Mouse (Mus musculus): ENCODE results near the gene Fbxl16. TPM values are rescaled to one million over a fixed set of nuclear protein-coding genes. Genes with fewer than 3 reads are reported as not detected.
A peak's percentile ranks its signal among the peaks of the same experiment; 100 is the strongest.

The Fbxl16 gene
- polyA plus RNA-seq, 1 experiment from 2014 or later: 0.43 TPM

DNA sequence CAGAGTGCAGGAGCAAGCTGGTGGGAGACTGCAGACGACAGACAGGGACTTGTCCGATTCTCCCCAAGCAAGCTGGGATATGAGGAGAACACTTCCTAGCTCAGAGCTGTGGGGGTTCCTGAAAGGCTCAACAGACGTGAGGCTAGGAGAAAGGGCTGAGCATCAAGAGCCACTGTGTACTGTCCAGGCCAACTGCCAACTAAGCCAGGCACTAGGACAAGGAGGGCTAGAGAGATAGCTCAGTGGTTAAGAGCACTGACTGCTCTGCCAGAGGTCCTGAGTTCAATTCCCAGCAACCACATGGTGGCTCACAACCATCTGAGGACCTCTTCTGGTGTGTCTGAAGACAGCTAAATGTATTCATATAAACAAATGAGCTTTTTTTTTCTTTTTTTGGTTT, 33.6 kb downstream of the Fbxl16 start:
- TF ChIP-seq EP300 (IDR thresholded peaks at IDR 0.05): no peak
- no peak for TF ChIP-seq CTCF (IDR thresholded peaks at IDR 0.05)
- peaks cover 13% of the 10 kb centered on the region; the same call in 1 of the 2 replicates for H3K36me3 ChIP-seq (ENCODE audit: insufficient read depth, low read length)
- ATAC-seq (no peak), DNase-seq (ENCODE audit: low spot score) (no peak)
- H3K9me3 ChIP-seq (ENCODE audit: low read length): no peaks in the 10 kb centered on the region
- H3K9ac ChIP-seq (replicated peaks; ENCODE audit: low read depth): no peak overlapping the region
- 76% methylated on average over 3 of the region's 3 CpGs for WGBS
- 0 out of 2 replicates have a peak, but pooled peaks cover 4% of the 10 kb centered on the region for H3K4me1 ChIP-seq (ENCODE audit: insufficient read depth, low read depth, low read length)
- no peak overlapping the region for H3K4me3 ChIP-seq (ENCODE audit: low read depth, low read length)
- H3K27me3 ChIP-seq (replicated peaks; ENCODE audit: insufficient read depth, low read length): no peaks in the 10 kb centered on the region
- no peak overlapping the region for H3K27ac ChIP-seq (ENCODE audit: low read length)
- H3K4me2 ChIP-seq (replicated peaks; ENCODE audit: low read depth, low read length): no peak overlapping the region

DNA sequence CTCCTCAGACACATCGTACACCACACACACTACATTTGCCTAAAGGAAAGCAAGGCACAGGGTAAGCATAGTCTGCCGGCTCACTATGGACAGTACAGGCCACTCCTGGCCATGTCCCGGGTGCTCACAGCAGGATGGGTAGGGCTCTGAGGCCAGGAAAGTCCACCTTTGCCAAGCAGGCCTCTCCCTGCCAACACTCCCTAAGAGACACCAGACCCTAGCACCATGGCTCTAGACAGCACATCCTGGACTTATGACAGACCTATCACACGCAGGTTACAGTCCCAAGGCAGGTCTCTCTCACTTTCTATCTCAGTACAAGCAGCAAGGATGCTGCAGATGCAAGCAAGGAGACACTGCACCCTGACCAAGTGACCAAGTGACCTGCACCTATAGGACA, 34.2 kb downstream of the Fbxl16 start:
- WGBS: 81% methylated on average over 4 of the region's 4 CpGs
- H3K9me3 ChIP-seq (ENCODE audit: low read length): no peaks in the 10 kb centered on the region
- DNase-seq (ENCODE audit: low spot score): no peak
- no peak overlapping the region for H3K4me3 ChIP-seq (ENCODE audit: low read depth, low read length)
- H3K4me2 ChIP-seq (replicated peaks; ENCODE audit: low read depth, low read length): peak overlapping the region; percentile 89
- no peak overlapping the region; the same call in 1 of the 2 replicates for H3K9ac ChIP-seq (replicated peaks; ENCODE audit: low read depth)
- no peak overlapping the region for H3K27ac ChIP-seq (ENCODE audit: low read length)
- peaks cover 13% of the 10 kb centered on the region; the same call in 1 of the 2 replicates for H3K36me3 ChIP-seq (ENCODE audit: insufficient read depth, low read length)
- H3K4me1 ChIP-seq (ENCODE audit: insufficient read depth, low read depth, low read length): 0 out of 2 replicates have a peak, but pooled peaks cover 4% of the 10 kb centered on the region
- ATAC-seq: no peak
- no peaks in the 10 kb centered on the region for H3K27me3 ChIP-seq (replicated peaks; ENCODE audit: insufficient read depth, low read length)
- no peak for TF ChIP-seq EP300 (IDR thresholded peaks at IDR 0.05)

DNA sequence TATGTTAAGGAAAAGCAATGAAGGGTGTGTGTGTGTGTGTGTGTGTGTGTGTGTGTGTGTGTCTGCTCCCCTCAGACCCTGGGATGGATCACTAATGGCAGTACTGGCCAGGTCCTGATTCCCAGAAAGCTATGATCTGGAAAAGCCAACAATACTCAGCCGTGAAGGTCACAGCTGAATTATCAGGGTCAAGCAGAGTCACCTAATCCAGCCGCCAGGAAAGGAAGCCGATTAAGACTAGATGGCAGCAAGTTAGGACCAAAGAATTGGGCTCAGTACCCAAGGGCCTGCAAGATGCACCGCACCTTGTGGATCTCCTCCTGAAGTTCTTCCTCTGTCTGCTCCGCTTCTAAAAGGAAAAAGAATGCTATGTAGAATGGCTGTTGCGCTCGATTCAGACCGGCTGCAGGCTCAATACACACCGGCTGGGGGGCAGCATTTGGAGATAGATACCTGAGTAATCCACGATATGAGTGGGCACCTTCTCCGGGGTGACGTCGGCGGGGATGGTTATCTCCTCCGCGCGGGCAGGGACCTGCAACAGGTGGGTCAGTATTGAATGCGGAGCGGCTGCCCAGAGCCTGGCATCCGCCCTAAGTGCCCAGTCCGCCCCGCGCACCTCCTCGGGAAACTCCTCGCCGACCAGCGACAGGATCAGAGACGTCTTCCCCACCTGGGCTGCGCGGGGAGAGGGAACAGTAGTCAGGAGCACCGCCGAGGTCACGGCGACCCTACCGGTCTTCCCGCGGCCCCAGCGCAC, 34.9 kb downstream of the Fbxl16 start:
- TF ChIP-seq CTCF (IDR thresholded peaks at IDR 0.05): no peak
- no peak for TF ChIP-seq EP300 (IDR thresholded peaks at IDR 0.05)
- DNase-seq (ENCODE audit: low spot score) (no peak), ATAC-seq (peak; percentile 42)
- WGBS: 2% methylated on average over 33 of the region's 38 CpGs
- peaks cover 13% of the 10 kb centered on the region; the same call in 1 of the 2 replicates for H3K36me3 ChIP-seq (ENCODE audit: insufficient read depth, low read length)
- H3K9ac ChIP-seq (replicated peaks; ENCODE audit: low read depth): peak overlapping the region; percentile 63
- H3K27me3 ChIP-seq (replicated peaks; ENCODE audit: insufficient read depth, low read length): no peaks in the 10 kb centered on the region
- 0 out of 2 replicates have a peak, but pooled peaks cover 4% of the 10 kb centered on the region for H3K4me1 ChIP-seq (ENCODE audit: insufficient read depth, low read depth, low read length)
- H3K4me3 ChIP-seq (ENCODE audit: low read depth, low read length): peak overlapping the region; percentile 77
- no peaks in the 10 kb centered on the region for H3K9me3 ChIP-seq (ENCODE audit: low read length)
- H3K4me2 ChIP-seq (replicated peaks; ENCODE audit: low read depth, low read length): peak overlapping the region; percentile 89
- H3K27ac ChIP-seq (ENCODE audit: low read length): peak overlapping the region; percentile 81

DNA sequence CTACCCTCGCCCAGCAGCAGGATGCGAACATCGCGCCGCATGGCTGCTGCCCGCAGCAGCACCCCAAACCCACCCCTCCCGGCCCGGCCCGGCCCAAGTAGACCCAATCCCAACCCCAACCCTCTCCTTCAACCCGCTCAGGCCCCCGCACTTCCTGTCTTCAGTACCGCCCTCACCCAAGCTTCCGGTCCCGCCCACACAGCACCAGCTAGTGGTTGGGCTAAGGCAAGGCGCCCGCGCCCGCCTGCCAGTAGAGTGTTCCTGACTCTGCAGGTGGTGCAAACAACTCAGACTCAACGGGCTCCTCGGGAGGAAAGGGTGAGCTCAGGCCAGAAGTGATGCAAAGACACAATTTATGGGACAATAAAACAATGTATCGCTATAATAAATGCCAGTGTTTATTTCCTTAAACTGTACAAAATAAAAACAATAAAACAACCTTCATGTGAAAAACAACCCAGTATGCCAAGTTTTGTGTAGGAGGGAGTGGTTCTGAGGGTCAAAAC, 35.6 kb downstream of the Fbxl16 start, which contains the start of gene Rhot2:
Gene Rhot2, minus strand, starts transcription at position 456 of the 506 bp plus-strand sequence.
- no peaks in the 10 kb centered on the region for H3K9me3 ChIP-seq (ENCODE audit: low read length)
- peak within 1 kb of the TSS; percentile 77 for H3K4me3 ChIP-seq (ENCODE audit: low read depth, low read length)
- peak within 1 kb of the TSS; percentile 81 for H3K27ac ChIP-seq (ENCODE audit: low read length)
- peak within 1 kb of the TSS; percentile 63 for H3K9ac ChIP-seq (replicated peaks; ENCODE audit: low read depth)
- TF ChIP-seq EP300 (IDR thresholded peaks at IDR 0.05) (no peak), CTCF (IDR thresholded peaks at IDR 0.05) (peak; percentile 81)
- peaks cover 13% of the 10 kb centered on the region; the same call in 1 of the 2 replicates for H3K36me3 ChIP-seq (ENCODE audit: insufficient read depth, low read length)
- peak; percentile 98 for DNase-seq (ENCODE audit: low spot score)
- ATAC-seq: peak; percentile 99
- 0 out of 2 replicates have a peak, but pooled peaks cover 4% of the 10 kb centered on the region for H3K4me1 ChIP-seq (ENCODE audit: insufficient read depth, low read depth, low read length)
- H3K4me2 ChIP-seq (replicated peaks; ENCODE audit: low read depth, low read length): peak within 1 kb of the TSS; percentile 89
- WGBS: 3% methylated on average over 18 of the region's 21 CpGs
- no peaks in the 10 kb centered on the region for H3K27me3 ChIP-seq (replicated peaks; ENCODE audit: insufficient read depth, low read length)

DNA sequence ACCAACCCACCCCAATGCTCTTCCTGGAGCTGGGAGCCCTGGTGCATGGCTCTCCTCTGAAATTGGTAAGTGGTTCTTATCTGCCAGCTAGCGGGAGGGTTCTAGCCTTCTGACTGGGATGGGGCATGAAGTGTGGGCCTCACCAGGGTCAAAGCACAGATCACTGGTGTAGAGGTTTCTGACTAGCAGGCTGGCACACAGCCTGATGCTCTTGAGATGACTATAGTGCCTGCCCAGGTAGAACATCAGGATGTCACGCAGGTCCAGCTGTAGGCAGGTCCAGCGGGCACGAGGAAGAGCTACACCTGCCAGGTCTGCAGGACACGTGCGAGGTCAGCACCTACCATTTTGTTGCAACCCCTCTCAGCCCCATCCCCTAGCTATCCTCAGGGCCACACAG, 51.3 kb downstream of the Fbxl16 start:
- no peaks in the 10 kb centered on the region for H3K27me3 ChIP-seq (replicated peaks; ENCODE audit: insufficient read depth, low read length)
- ATAC-seq (no peak), DNase-seq (ENCODE audit: low spot score) (no peak)
- peaks cover 4% of the 10 kb centered on the region; the same call in 1 of the 2 replicates for H3K4me1 ChIP-seq (ENCODE audit: insufficient read depth, low read depth, low read length)
- no peak overlapping the region for H3K9ac ChIP-seq (replicated peaks; ENCODE audit: low read depth)
- no peak overlapping the region for H3K4me2 ChIP-seq (replicated peaks; ENCODE audit: low read depth, low read length)
- H3K27ac ChIP-seq (ENCODE audit: low read length): no peak overlapping the region
- TF ChIP-seq CTCF (IDR thresholded peaks at IDR 0.05): no peak
- TF ChIP-seq EP300 (IDR thresholded peaks at IDR 0.05): no peak
- 90% methylated on average over 6 of the region's 6 CpGs for WGBS
- H3K4me3 ChIP-seq (ENCODE audit: low read depth, low read length): no peak overlapping the region
- H3K36me3 ChIP-seq (ENCODE audit: insufficient read depth, low read length): no peaks in the 10 kb centered on the region
- H3K9me3 ChIP-seq (ENCODE audit: low read length): no peaks in the 10 kb centered on the region

- Histone ChIP-seq H3K4me2 (replicated peaks; ENCODE audit: low read depth, low read length) (peak within 1 kb of the TSS; percentile 92), H3K4me1 (ENCODE audit: insufficient read depth, low read depth, low read length) (peaks cover 4% of the 10 kb centered on the region; the same call in 1 of the 2 replicates), H3K9me3 (ENCODE audit: low read length) (no peaks in the 10 kb centered on the region), H3K27ac (ENCODE audit: low read length) (peak within 1 kb of the TSS; percentile 71), H3K27me3 (replicated peaks; ENCODE audit: insufficient read depth, low read length) (no peaks in the 10 kb centered on the region), H3K4me3 (ENCODE audit: low read depth, low read length) (peak within 1 kb of the TSS; percentile 58), H3K9ac (replicated peaks; ENCODE audit: low read depth) (peak within 1 kb of the TSS; percentile 55), H3K36me3 (ENCODE audit: insufficient read depth, low read length) (no peaks in the 10 kb centered on the region)
- TF ChIP-seq CTCF (IDR thresholded peaks at IDR 0.05) (peak; percentile 58), EP300 (IDR thresholded peaks at IDR 0.05) (no peak)
- WGBS: 6% methylated on average over 61 of the region's 65 CpGs
- DNase-seq (ENCODE audit: low spot score) (peak; percentile 96), ATAC-seq (peak; percentile 98)
These were observed 52.2 kb downstream of the Fbxl16 start, which contains the start of gene Wdr90 for GRCm38 (mm10) chr17:25860832-25861703. Wdr90 (minus strand) TSS chr17:25861501.

Data from lung, postnatal 0 days (tissue).